ENCODE assay signal across 7 mouse cellular contexts in genomic region chr9:72661561-72661894, GRCm38 (mm10). TPM values are rescaled to one million over a fixed set of nuclear protein-coding genes. Genes with fewer than 3 reads are reported as not detected.
A peak's percentile ranks its signal among the peaks of the same experiment; 100 is the strongest.
DNase-seq lines count a peak whose midpoint lies in the region; ATAC-seq and TF ChIP-seq lines count a peak whose summit lies in the region.

No protein-coding gene starts in this region.

- TF ChIP-seq CTCF in lung, postnatal 0 days (IDR thresholded peaks at IDR 0.05), result no peak

- peak overlapping the region; percentile 98 for H3K9ac ChIP-seq in lung, postnatal 0 days (replicated peaks; ENCODE audit: low read depth)
- H3K9ac ChIP-seq in limb, embryonic 12.5 days (replicated peaks), result peak overlapping the region; percentile 100
- H3K9ac ChIP-seq in stomach, embryonic 15.5 days, result peak overlapping the region; percentile 62

- no peaks in the 10 kb centered on the region for H3K9me3 ChIP-seq in lung, postnatal 0 days (ENCODE audit: low read length)
- no peaks in the 10 kb centered on the region for H3K9me3 ChIP-seq in forebrain, embryonic 10.5 days
- no peaks in the 10 kb centered on the region for H3K9me3 ChIP-seq in limb, embryonic 12.5 days
- no peaks in the 10 kb centered on the region for H3K9me3 ChIP-seq in stomach, embryonic 15.5 days

- peaks cover 13% of the 10 kb centered on the region for H3K4me1 ChIP-seq in lung, postnatal 0 days (ENCODE audit: insufficient read depth, low read depth, low read length)
- H3K4me1 ChIP-seq in forebrain, embryonic 10.5 days, result peaks cover 66% of the 10 kb centered on the region
- peaks cover 38% of the 10 kb centered on the region for H3K4me1 ChIP-seq in limb, embryonic 12.5 days (replicated peaks)
- peaks cover 22% of the 10 kb centered on the region for H3K4me1 ChIP-seq in stomach, embryonic 15.5 days

- H3K27ac ChIP-seq in lung, postnatal 0 days (ENCODE audit: low read length), result peak overlapping the region; percentile 99
- H3K27ac ChIP-seq in forebrain, embryonic 10.5 days, result peak overlapping the region; percentile 99
- peak overlapping the region; percentile 100 for H3K27ac ChIP-seq in limb, embryonic 12.5 days
- H3K27ac ChIP-seq in stomach, embryonic 15.5 days, result peak overlapping the region; percentile 98

- no peak for TF ChIP-seq EP300 in lung, postnatal 0 days (IDR thresholded peaks at IDR 0.05)

- H3K4me2 ChIP-seq in lung, postnatal 0 days (replicated peaks; ENCODE audit: low read depth, low read length), result peak overlapping the region; percentile 63
- peak overlapping the region; percentile 63 for H3K4me2 ChIP-seq in limb, embryonic 12.5 days
- H3K4me2 ChIP-seq in stomach, embryonic 15.5 days, result peak overlapping the region; percentile 81

- DNase-seq in lung, postnatal 0 days (ENCODE audit: low spot score), result no peak
- DNase-seq in lung, postnatal 4 days, result no peak
- DNase-seq in forebrain, embryonic 10.5 days (ENCODE audit: extremely low spot score, low spot score), result no peak
- DNase-seq in kidney, postnatal 14 days, result no peak
- no peak for DNase-seq in gastrocnemius, postnatal 4 days (ENCODE audit: low spot score in 2 of 2)

- peak overlapping the region; percentile 91 for H3K4me3 ChIP-seq in lung, postnatal 0 days (ENCODE audit: low read depth, low read length)
- peak overlapping the region; percentile 76 for H3K4me3 ChIP-seq in forebrain, embryonic 10.5 days
- H3K4me3 ChIP-seq in limb, embryonic 12.5 days (replicated peaks), result peak overlapping the region; percentile 97
- H3K4me3 ChIP-seq in stomach, embryonic 15.5 days (replicated peaks), result peak overlapping the region; percentile 88

- WGBS in lung, postnatal 0 days, result 3% methylated on average over 13 of the region's 13 CpGs
- under 1% methylated on average over 13 of the region's 13 CpGs for WGBS in forebrain, embryonic 10.5 days
- under 1% methylated on average over 13 of the region's 13 CpGs for WGBS in limb, embryonic 12.5 days
- WGBS in stomach, embryonic 15.5 days, result 1% methylated on average over 13 of the region's 13 CpGs

- ATAC-seq in lung, postnatal 0 days, result no peak
- ATAC-seq in limb, embryonic 12.5 days (ENCODE audit: insufficient number of reproducible peaks, insufficient read depth, low FRiP score, low TSS enrichment, low read depth), result no peak
- ATAC-seq in stomach, embryonic 15.5 days (ENCODE audit: insufficient read depth, low FRiP score, low read depth), result no peak

- H3K36me3 ChIP-seq in lung, postnatal 0 days (ENCODE audit: insufficient read depth, low read length), result no peaks in the 10 kb centered on the region
- H3K36me3 ChIP-seq in forebrain, embryonic 10.5 days (replicated peaks), result peaks cover 28% of the 10 kb centered on the region
- H3K36me3 ChIP-seq in limb, embryonic 12.5 days, result peaks cover 25% of the 10 kb centered on the region
- 0 out of 2 replicates have a peak, but pooled peaks cover 4% of the 10 kb centered on the region for H3K36me3 ChIP-seq in stomach, embryonic 15.5 days

- H3K27me3 ChIP-seq in lung, postnatal 0 days (replicated peaks; ENCODE audit: insufficient read depth, low read length), result no peaks in the 10 kb centered on the region
- no peaks in the 10 kb centered on the region for H3K27me3 ChIP-seq in forebrain, embryonic 10.5 days (ENCODE audit: poor library complexity, severe bottlenecking)
- no peaks in the 10 kb centered on the region for H3K27me3 ChIP-seq in limb, embryonic 12.5 days
- H3K27me3 ChIP-seq in stomach, embryonic 15.5 days (replicated peaks), result no peaks in the 10 kb centered on the region

RNA-seq across cellular contexts. Expression of gene Nedd4, which starts 0.6 kb away (rescaled TPM):
- 264 and 334 TPM in 2 replicates for polyA plus RNA-seq in lung, postnatal 0 days (2015; fragmentation: Nextera tagmentation; extraction: Ambion mirVana)
- 634 and 643 TPM in 2 replicates for polyA plus RNA-seq in forebrain, embryonic 10.5 days (2016; fragmentation: Nextera tagmentation; extraction: Ambion mirVana)
- 815 and 839 TPM in 2 replicates for polyA plus RNA-seq in limb, embryonic 12.5 days (2016; fragmentation: Nextera tagmentation; extraction: Ambion mirVana)
- polyA plus RNA-seq in stomach, embryonic 15.5 days (2015; fragmentation: Nextera tagmentation; extraction: Ambion mirVana), result 502 and 542 TPM in 2 replicates
- 100 to 1,000 TPM; 884 to 908 TPM for total RNA-seq in gastrocnemius, postnatal 4 days (2021)
